Mouse (Mus musculus): ENCODE results near the gene Atxn7l1. TPM values are rescaled to one million over a fixed set of nuclear protein-coding genes. Genes with fewer than 3 reads are reported as not detected.

The Atxn7l1 gene
- total RNA-seq, 2 experiments from 2014 or later = 20.4 to 23.9 TPM

DNA sequence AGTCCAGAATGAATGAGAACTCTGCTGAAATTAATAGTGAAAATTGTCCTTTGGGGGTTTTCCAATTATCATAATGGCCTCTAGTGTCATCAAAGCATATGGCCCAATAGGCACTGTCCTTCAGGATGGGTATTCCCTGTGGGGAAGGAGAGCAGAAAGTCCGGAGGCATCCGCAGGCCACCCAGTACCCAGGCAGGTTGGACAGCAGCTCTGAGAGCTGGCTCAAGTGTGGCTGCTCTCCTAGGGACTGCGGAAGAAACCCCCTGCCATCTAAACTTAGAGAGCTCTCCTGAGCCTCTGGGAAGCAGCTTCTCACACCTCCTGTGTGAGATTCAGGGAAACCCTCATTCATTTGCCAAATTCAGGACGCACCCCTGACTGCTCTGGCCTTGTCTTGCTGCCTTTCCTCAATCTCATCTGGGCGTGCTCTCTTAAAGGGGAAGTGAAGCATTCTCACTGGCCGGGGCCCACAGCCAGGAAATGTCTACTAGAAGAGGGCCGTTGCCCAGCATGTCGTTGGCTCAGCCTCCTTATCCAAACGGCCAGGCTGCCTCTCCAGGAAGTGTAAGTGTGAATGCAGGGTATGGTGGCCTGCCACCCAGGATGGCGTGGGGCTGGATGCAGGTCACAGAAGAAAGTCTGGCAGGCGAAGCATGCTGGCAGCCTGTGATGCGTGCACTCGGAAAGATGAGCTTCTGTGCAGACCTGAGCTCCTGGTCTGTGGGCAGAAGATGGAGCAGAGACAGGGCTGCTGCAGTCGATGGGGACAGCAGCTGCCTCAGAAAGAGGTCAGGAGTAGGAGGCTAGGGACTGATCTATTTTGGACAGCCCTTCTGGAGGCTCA lies 166.6 kb downstream of the Atxn7l1 start:
- intact Hi-C loops (cut with DNase I) = no loop called here
- no peak for TF ChIP-seq CTCF (IDR thresholded peaks at IDR 0.05)
- Histone ChIP-seq H3K27ac (peak overlapping the region; percentile 86), H3K4me3 (peak overlapping the region; percentile 65)
- peak; percentile 91 for DNase-seq

DNA sequence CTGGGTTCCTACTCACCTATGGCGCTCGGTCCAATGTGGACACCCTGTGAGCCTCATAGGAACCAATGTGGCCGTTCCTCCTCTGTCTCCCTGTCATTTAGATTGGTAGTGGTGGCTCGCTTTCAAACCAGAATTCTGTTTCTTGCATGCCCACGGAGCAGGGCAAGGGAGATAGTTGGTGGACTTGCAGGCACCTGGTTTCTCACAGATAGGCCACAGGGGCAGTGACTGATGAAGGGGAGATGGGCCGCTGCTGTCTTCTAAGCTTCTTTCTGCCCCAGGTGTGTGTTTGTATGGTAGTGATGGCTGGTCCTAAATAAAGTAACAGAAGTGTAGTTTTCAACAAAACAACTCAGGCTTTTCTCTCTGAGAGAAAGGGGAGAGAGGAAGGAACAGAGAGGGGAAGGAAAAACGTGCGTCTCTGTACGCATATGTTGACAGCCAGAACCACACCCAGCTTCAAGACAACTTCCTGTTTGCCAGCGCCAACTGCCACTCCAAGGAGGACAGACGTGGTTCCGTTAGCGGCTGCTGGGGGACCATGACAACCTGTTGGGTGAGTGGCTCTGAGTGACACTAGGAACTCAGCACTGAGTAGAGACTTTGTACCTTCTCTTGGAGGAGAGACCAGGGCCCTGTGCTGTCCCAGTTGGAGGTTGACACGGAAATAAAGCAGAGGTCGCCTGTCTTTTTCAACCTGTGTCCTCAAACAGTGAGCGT lies 167.6 kb downstream of the Atxn7l1 start:
- no peak for DNase-seq
- TF ChIP-seq CTCF (IDR thresholded peaks at IDR 0.05) = no peak
- Histone ChIP-seq H3K4me3 (peak overlapping the region; percentile 65), H3K27ac (peak overlapping the region; percentile 86)
- intact Hi-C loops (cut with DNase I) = no loop called here

DNA sequence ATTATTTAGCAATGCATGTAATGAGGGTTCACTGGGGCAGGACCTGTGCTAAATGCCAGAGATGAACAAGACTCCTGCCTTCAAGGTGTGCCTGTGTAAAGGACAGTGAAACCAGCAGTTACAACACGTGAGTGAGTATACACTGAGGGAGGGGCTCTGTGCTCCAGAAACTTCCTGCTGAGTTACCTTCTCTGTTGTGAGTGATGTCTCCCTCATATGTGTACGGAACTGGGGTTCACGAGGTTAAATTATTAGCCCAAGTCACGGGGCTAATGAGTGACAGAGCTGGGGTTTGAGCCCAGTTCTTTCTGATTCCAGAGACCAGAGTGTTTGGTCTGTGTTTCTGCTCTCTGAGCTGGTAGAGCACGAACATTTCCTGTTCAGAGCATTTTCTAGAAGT lies 168.3 kb downstream of the Atxn7l1 start:
- intact Hi-C loops (cut with DNase I) = no loop called here
- no peak for TF ChIP-seq CTCF (IDR thresholded peaks at IDR 0.05)
- Histone ChIP-seq H3K4me3 (no peak overlapping the region), H3K27ac (peak overlapping the region; percentile 86)
- DNase-seq = no peak

DNA sequence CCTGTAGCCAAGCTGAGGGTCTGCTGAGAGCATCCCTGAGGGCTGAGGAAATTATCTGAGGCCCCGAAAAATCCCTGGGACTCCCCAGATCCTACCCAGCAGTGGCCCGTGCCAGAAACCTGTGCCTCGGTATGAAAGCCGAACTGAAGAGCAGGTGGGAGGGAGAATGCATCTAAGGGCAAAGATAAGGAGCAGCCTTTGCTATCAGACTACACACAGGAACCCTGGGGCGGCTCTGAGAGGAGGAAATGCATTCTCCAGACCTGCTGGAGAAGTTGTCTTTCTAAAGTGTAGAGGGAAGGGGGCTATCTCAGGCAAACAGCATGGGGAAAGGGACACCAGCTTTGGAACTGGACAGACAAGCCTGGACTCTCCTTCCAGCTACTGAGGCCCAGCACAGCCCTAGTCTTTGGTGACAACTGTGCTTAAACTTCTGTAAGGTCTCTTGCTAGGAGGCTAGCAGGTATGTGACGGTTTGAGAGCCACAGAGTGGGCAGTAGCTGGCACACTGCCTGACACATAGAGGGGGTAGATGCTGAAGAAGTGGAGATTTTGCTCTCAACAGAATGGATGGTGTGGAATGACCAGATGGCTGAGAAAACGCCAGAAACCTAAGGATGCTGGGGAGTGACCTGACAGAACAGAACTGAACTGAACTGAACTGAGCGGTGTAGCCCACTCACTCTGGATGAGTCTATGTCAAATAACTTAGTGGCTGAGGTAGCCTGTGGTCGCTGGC lies 170.5 kb downstream of the Atxn7l1 start:
- peak; percentile 7 for DNase-seq
- Histone ChIP-seq H3K4me3 (no peak overlapping the region), H3K27ac (no peak overlapping the region)
- intact Hi-C loops (cut with DNase I) = no loop called here
- no peak for TF ChIP-seq CTCF (IDR thresholded peaks at IDR 0.05)

DNA sequence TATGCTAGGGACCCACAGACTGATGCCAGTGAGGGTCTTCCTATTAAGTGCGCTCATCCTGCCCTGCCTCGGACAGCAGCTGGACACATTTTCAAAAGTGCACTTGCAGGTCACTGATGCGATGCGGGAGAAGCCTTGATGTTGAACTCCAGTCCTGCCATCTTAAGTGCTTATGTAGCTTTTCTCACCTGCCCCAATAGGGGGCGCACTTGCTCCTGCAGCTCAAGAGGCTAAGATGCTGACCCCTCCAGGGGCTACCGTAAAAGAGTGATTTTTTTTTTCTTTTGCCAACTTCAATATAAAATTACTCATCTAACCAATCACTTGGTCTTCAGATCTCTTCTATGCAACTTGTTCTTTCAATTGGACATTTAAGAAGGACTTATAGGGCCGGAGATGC lies 175.1 kb downstream of the Atxn7l1 start:
- H3K4me3 ChIP-seq = no peak overlapping the region
- DNase-seq = no peak
- intact Hi-C loops (cut with DNase I) = no loop called here
- TF ChIP-seq CTCF (IDR thresholded peaks at IDR 0.05) = peak; percentile 43
- no peak overlapping the region for H3K27ac ChIP-seq

DNA sequence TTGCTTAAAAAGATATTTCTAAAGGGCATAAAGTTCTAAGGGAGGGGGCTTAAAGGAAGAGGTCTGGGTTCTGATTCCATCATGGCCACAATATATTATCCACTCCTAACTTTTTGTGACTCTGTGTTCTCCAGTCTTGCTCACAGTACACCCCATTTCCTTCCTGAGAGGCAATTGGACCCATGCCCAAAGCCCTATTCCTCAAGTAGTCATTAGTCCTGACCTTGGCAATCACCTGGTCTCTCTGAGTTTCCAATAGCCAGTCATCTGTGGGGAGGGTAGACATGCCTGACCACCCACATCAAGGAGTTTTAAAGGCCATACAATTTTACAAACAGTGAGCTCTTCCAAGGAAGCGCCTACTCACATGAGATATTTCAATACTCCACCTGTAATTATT lies 176.3 kb downstream of the Atxn7l1 start:
- H3K27ac ChIP-seq = no peak overlapping the region
- DNase-seq = no peak
- H3K4me3 ChIP-seq = no peak overlapping the region
- no peak for TF ChIP-seq CTCF (IDR thresholded peaks at IDR 0.05)
- intact Hi-C loops (cut with DNase I) = no loop called here

DNA sequence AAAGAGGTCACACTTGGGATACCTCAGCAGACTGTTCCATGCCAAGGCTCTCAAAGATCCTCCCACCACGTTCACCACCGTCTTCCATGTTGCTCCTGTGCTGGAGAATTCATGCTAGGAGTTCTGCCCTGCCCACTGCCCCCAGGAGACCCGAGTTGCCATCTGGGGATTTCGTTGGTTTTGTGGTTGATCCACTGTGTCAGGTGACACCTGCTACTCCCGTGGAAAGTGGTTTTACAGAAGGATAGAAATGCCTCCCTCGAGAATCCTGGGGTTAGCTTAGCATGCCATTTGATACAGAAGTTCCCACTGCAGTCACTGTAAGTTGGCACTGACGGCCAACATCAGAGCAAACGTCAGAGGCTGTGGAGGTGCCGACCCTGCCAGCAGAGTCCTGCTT lies 177.9 kb downstream of the Atxn7l1 start:
- Histone ChIP-seq H3K27ac (no peak overlapping the region), H3K4me3 (no peak overlapping the region)
- DNase-seq = no peak
- intact Hi-C loops (cut with DNase I) = no loop called here
- TF ChIP-seq CTCF (IDR thresholded peaks at IDR 0.05) = no peak

DNA sequence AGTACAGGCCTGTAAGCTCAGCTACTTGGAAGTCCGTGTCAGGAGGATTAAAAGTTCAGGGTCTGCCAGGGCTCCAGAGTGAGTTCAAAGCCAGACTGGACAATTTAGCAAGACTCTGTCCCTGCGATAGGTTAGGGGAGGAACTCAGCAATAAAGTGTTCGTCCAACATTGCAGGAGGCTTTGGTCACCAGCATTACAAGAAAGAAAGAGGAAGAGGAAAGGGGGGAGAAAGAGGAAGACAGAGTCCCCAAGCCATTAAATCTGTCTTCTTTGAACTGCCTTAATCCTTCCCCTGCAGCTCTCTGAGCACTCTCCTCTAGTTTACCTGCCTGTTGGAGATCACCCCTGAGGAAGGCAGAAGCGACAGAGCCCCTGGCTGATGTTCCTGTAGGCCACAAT lies 184.6 kb downstream of the Atxn7l1 start:
- H3K27ac ChIP-seq = no peak overlapping the region
- H3K4me3 ChIP-seq = no peak overlapping the region
- DNase-seq = no peak
- intact Hi-C loops (cut with DNase I) = loop anchor here (10.0 kb wide), 1 partner anchor 417 kb away; no protein-coding TSS in a partner anchor
- TF ChIP-seq CTCF (IDR thresholded peaks at IDR 0.05) = no peak

DNA sequence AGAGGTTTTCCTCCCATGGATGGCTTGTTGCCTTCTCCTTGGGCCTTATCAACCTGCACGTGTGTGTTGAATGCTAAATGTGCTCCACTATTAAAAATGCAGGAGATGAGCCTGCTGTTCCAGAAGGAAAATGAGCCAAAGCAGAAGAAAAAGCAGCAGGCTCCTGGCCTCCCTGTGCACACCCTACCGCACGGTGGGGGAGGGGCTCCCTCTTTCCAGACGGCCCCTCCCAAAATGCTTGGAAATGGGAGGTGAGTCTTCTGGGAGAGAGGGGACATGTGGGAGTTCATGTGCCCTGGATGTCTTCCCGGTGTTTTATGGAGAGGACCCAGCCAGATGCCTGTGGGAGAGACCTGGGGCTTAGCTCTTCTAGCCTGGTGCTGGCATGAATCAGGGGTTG lies 185.3 kb downstream of the Atxn7l1 start:
- intact Hi-C loops (cut with DNase I) = loop anchor here (10.0 kb wide), 1 partner anchor 418 kb away; no protein-coding TSS in a partner anchor
- H3K27ac ChIP-seq = no peak overlapping the region
- no peak for DNase-seq
- no peak overlapping the region for H3K4me3 ChIP-seq
- no peak for TF ChIP-seq CTCF (IDR thresholded peaks at IDR 0.05)

DNA sequence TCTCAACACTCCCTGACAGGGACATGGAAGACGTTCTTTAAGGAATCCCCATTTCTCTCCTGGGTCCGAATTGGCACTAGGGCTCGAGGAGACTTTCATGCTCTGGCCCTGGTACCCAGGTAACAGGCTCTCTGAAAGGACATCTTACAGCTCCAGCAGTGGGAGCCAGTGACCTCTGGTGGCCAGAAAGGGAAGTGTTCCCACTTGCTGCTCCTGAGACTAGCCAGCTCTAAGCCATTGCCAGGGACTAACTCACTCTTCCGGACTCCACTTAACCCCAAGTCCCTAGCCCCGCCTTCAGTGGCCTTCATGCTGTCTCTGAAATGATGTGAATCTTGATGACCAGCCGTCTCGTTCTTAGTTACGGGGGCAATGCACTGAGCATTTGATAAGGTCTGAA lies 186.4 kb downstream of the Atxn7l1 start:
- Histone ChIP-seq H3K4me3 (no peak overlapping the region), H3K27ac (no peak overlapping the region)
- peak; percentile 90 for DNase-seq
- intact Hi-C loops (cut with DNase I) = loop anchor here (1.0 to 10.0 kb wide), 2 partner anchors 54 to 419 kb away; no protein-coding TSS in a partner anchor
- no peak; the same call in 1 of the 2 replicates for TF ChIP-seq CTCF (IDR thresholded peaks at IDR 0.05)

DNA sequence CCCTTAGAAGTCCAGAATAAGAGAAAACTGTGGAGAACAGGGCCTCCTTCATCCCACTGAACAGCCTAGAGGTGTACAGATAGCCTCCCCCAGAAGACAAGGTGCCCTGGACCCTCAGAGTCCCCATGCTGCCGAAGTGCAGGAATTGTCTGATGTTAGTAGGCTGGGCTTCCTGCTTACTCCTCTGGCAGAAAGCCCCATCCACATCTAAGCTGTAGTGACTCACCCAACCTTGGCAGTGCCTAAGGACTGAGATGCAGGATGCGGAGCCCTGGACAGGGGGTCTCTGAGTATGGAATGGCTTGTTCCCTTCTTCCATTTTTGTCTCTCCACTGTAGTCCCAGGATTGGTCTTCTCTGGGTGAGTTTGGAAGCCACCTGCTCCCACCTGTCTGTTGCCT lies 187.0 kb downstream of the Atxn7l1 start:
- Histone ChIP-seq H3K4me3 (no peak overlapping the region), H3K27ac (no peak overlapping the region)
- TF ChIP-seq CTCF (IDR thresholded peaks at IDR 0.05) = no peak
- no peak for DNase-seq
- intact Hi-C loops (cut with DNase I) = loop anchor here (1.0 to 10.0 kb wide), 2 partner anchors 54 to 420 kb away; no protein-coding TSS in a partner anchor

DNA sequence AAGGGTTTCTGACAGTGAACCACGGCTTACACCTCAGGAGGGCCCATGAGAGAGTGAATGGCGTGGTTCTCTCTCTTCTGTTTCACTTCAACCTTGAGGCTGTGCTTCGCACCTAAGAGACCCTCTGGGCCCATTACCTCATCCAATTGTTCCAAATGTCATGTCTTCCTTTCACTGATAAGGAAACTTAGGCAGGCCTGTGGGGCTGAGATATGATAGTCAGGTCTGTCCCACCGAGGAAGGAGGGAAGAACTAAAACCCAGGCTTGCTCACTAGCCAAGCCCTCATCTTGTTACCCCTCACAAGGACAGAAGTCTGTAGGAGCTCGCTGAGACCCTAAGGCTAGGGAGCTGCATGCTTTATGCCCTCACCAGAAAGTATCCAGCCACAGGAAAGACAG lies 187.5 kb downstream of the Atxn7l1 start:
- no peak for DNase-seq
- H3K4me3 ChIP-seq = no peak overlapping the region
- no peak overlapping the region for H3K27ac ChIP-seq
- intact Hi-C loops (cut with DNase I) = loop anchor here (1.0 to 10.0 kb wide), 3 partner anchors 55 to 420 kb away; no protein-coding TSS in a partner anchor
- no peak for TF ChIP-seq CTCF (IDR thresholded peaks at IDR 0.05)

Measured in gastrocnemius, adult 2 months (tissue).